Mouse (Mus musculus): Measurements from ENCODE around the gene Slc29a2. TPM values are rescaled to one million over a fixed set of nuclear protein-coding genes. Genes with fewer than 3 reads are reported as not detected.

Gene Slc29a2
- polyA plus RNA-seq, 1 experiment, result 6.0 TPM

DNA sequence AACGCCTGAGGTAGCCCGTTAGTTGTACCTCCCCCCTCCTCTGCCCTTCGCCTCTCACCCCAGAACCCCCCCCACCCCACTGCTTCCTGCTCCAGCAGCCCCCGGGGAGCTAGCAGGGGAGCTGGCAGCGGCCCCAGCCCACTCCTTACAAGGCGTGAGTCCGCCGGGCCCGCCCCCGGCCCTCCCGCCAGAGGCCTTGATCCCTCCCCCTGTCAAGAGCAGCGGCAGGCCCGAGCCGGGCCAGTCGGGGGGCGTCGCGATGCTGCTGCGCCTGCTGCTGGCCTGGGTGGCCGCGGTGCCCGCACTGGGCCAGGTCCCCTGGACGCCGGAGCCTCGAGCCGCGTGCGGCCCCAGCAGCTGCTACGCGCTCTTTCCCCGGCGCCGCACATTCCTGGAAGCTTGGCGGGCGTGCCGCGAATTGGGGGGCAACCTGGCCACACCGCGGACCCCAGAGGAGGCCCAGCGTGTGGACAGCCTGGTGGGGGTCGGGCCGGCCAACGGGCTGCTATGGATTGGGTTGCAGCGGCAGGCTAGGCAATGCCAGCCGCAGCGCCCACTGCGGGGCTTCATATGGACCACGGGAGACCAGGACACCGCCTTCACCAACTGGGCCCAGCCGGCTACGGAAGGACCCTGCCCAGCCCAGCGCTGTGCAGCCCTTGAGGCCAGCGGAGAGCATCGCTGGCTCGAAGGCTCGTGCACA, 44.4 kb downstream of the Slc29a2 start, which contains the start of gene Cd248:
TSS of gene Cd248 (plus strand) at position 212 of the 703 bp plus-strand sequence.
- TF ChIP-seq CTCF (IDR thresholded peaks at IDR 0.05; ENCODE audit: borderline replicate concordance, insufficient read depth, low read length) (no peak), POLR2A (IDR thresholded peaks at IDR 0.05; ENCODE audit: low read depth, low read length) (peak; percentile 96)

DNA sequence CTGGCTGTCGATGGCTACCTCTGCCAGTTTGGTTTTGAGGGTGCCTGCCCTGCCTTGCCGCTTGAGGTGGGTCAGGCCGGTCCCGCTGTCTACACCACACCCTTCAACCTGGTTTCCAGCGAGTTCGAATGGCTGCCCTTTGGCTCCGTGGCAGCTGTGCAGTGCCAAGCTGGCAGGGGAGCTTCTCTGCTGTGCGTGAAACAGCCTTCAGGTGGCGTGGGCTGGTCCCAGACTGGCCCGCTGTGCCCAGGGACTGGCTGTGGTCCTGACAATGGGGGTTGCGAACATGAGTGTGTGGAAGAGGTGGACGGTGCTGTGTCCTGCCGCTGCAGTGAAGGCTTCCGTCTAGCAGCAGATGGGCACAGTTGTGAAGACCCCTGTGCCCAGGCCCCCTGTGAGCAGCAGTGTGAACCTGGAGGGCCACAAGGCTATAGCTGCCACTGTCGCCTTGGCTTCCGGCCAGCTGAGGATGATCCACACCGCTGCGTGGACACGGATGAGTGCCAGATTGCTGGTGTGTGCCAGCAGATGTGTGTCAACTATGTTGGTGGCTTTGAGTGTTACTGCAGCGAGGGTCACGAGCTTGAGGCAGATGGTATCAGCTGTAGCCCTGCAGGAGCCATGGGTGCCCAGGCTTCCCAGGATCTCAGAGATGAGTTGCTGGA, 45.0 kb downstream of the Slc29a2 start:
- TF ChIP-seq POLR2A (IDR thresholded peaks at IDR 0.05; ENCODE audit: low read depth, low read length) (peak; percentile 51), CTCF (IDR thresholded peaks at IDR 0.05; ENCODE audit: borderline replicate concordance, insufficient read depth, low read length) (no peak)
- H3K4me3 ChIP-seq (ENCODE audit: insufficient read depth, low read length), result peak overlapping the region; percentile 41
- peak overlapping the region; percentile 66 for H3K27ac ChIP-seq (ENCODE audit: insufficient read depth, low read length)
- peaks cover 19% of the 10 kb centered on the region for H3K4me1 ChIP-seq (ENCODE audit: control insufficient read depth, insufficient read depth, low read length)

More for the DNA sequence above, 44.4 kb downstream of the Slc29a2 start, which contains the start of gene Cd248:
- peak within 1 kb of the TSS; percentile 92 for H3K27ac ChIP-seq (ENCODE audit: insufficient read depth, low read length)
- peaks cover 19% of the 10 kb centered on the region for H3K4me1 ChIP-seq (ENCODE audit: control insufficient read depth, insufficient read depth, low read length)
- peak within 1 kb of the TSS; percentile 41 for H3K4me3 ChIP-seq (ENCODE audit: insufficient read depth, low read length)

DNA sequence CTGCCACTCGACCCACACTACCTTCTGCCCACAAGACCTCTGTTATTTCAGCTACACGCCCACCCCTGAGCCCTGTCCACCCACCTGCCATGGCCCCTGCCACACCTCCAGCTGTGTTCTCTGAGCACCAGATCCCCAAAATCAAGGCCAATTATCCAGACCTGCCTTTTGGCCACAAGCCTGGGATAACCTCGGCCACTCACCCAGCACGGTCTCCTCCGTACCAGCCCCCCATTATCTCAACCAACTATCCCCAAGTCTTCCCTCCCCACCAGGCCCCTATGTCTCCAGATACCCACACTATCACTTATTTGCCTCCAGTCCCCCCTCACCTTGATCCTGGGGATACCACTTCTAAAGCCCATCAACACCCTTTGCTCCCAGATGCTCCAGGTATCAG, 45.8 kb downstream of the Slc29a2 start:
- peak overlapping the region; percentile 41 for H3K4me3 ChIP-seq (ENCODE audit: insufficient read depth, low read length)
- no peak overlapping the region for H3K27ac ChIP-seq (ENCODE audit: insufficient read depth, low read length)
- H3K4me1 ChIP-seq (ENCODE audit: control insufficient read depth, insufficient read depth, low read length), result peaks cover 18% of the 10 kb centered on the region
- TF ChIP-seq CTCF (IDR thresholded peaks at IDR 0.05; ENCODE audit: borderline replicate concordance, insufficient read depth, low read length) (no peak), POLR2A (IDR thresholded peaks at IDR 0.05; ENCODE audit: low read depth, low read length) (no peak)

DNA sequence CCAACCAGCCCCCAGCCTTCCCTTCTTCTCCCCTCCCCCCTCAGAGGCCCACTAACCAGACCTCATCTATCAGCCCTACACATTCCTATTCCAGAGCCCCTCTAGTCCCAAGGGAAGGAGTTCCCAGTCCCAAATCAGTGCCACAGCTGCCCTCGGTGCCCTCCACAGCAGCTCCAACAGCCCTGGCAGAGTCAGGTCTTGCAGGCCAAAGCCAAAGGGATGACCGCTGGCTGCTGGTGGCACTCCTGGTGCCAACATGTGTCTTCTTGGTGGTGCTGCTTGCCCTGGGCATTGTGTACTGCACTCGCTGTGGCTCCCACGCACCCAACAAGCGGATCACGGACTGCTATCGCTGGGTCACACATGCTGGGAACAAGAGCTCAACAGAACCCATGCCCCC, 46.3 kb downstream of the Slc29a2 start:
- Histone ChIP-seq H3K4me3 (ENCODE audit: insufficient read depth, low read length) (peak overlapping the region; percentile 29; the same call in 1 of the 2 replicates), H3K4me1 (ENCODE audit: control insufficient read depth, insufficient read depth, low read length) (peaks cover 13% of the 10 kb centered on the region), H3K27ac (ENCODE audit: insufficient read depth, low read length) (peak overlapping the region; percentile 75)
- peak; percentile 64 for TF ChIP-seq POLR2A (IDR thresholded peaks at IDR 0.05; ENCODE audit: low read depth, low read length)
- TF ChIP-seq CTCF (IDR thresholded peaks at IDR 0.05; ENCODE audit: borderline replicate concordance, insufficient read depth, low read length), result no peak

DNA sequence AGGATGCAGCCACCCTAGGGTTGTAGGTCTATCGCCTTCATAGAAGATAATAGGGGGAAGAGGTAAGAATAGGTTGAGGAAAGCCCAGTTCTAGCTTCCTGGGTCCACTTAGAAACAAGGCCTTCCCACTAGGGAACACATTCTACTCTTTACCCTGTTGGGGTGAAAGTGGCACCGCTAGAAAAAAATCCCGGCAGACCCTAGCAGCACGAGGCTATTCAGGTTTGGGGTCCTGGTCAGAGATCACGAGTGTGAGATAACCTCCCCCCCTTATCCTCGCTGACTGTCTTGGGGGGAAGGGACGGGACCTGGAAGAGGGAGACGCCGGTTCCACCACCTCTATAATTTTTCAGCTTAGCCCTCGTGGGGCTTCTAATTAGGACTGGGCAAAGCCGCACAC, 47.4 kb downstream of the Slc29a2 start:
- Histone ChIP-seq H3K4me3 (ENCODE audit: insufficient read depth, low read length) (peak overlapping the region; percentile 29), H3K4me1 (ENCODE audit: control insufficient read depth, insufficient read depth, low read length) (peaks cover 7% of the 10 kb centered on the region), H3K27ac (ENCODE audit: insufficient read depth, low read length) (peak overlapping the region; percentile 75)
- TF ChIP-seq POLR2A (IDR thresholded peaks at IDR 0.05; ENCODE audit: low read depth, low read length), result peak; percentile 49; the same call in 1 of the 2 replicates
- TF ChIP-seq CTCF (IDR thresholded peaks at IDR 0.05; ENCODE audit: borderline replicate concordance, insufficient read depth, low read length), result no peak

DNA sequence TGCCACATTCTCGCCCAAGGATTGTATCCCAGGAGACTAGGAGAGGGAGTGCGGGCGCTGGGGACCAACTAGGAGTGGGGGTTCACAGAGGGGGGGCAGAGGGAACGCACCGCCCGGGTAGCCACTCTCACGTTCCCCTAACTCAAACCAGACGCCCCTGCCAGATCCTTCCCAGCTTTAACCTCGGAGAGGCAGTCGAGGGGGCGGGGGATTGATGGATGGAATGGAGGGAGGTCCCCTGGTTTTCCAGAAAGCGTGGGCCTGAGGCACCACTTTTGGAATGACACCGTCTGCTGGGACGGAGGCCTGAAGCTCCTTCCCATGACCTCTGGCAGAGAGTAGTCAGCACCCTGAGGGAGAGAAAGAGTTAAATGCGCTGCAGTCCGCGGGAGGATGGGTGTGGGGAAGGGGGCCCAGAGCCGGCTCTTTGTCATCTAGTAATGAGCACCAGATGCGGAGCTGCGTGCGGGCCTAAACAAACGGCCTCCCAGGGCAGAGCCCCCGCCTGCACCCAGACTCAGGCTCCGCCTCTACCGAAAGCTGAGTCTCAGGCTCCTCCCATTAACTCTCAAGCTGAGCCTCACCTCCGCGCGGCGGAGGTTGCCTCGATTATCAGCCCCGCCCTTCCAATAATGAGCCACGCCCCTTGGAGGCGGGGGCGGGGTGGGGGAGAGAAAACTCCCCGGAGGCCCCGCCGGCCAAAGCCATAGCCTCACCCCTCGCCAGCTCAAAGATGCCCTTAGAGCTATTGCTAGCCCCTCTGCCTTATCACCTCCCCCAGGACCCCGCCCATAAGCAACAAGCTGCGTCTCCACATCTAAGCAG, 48.1 kb downstream of the Slc29a2 start:
- H3K4me3 ChIP-seq (ENCODE audit: insufficient read depth, low read length), result peak overlapping the region; percentile 46
- H3K27ac ChIP-seq (ENCODE audit: insufficient read depth, low read length), result peak overlapping the region; percentile 98
- peaks cover 7% of the 10 kb centered on the region for H3K4me1 ChIP-seq (ENCODE audit: control insufficient read depth, insufficient read depth, low read length)
- TF ChIP-seq CTCF (IDR thresholded peaks at IDR 0.05; ENCODE audit: borderline replicate concordance, insufficient read depth, low read length) (no peak), POLR2A (IDR thresholded peaks at IDR 0.05; ENCODE audit: low read depth, low read length) (peak; percentile 69)

DNA sequence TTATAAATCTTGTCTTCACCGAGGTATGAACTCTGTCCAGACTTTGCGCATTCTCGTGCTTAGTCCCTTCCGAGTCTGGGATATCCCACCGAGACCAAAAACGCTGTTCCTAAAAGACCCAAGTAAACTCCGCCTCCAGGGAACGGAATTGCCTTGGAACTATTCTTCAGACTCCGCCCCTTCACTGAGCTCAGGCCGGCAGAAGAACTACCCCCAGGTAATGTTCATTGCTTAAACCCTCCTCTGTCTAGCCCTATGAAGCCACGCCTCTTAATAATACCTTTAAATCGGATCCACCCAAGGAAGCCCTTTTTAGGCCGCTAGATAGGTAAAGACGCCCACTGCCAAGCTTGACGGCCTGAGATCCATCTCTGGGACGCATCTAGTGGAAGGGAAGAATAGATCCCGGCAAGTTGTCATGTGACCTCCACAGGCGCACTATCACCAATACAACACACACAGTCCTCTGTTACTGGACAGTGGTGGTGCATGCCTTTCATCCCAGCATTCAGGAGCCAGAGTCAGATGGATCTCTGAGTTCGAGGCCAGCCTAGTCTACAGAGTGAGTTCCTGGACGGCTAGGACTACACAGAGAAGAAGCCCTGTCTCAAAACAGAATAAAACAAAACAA, 48.8 kb downstream of the Slc29a2 start:
- Histone ChIP-seq H3K4me3 (ENCODE audit: insufficient read depth, low read length) (peak overlapping the region; percentile 46), H3K4me1 (ENCODE audit: control insufficient read depth, insufficient read depth, low read length) (no peaks in the 10 kb centered on the region; the same call in 1 of the 2 replicates), H3K27ac (ENCODE audit: insufficient read depth, low read length) (peak overlapping the region; percentile 98)
- TF ChIP-seq CTCF (IDR thresholded peaks at IDR 0.05; ENCODE audit: borderline replicate concordance, insufficient read depth, low read length) (no peak), POLR2A (IDR thresholded peaks at IDR 0.05; ENCODE audit: low read depth, low read length) (0 out of 2 replicates have a peak, but pooled peaks have one; percentile 48)

DNA sequence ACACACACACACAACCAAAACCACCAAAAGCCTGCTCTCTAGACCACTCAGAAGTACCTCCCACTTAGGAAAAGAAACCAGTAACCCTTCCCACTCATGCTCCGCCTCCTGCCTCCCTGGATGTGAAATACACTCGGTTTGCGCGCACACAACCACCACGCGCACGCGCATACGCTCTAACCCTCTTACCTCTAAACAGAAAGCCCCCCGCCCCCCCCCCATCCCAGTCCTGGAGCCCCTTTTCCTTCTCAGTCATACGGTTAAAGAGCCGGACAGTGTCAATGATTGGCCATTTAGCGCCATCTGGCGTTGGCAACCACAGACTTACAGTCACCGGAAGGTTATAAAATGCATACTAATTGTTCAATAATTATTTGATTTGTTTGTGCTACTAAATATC, 49.4 kb downstream of the Slc29a2 start:
- H3K27ac ChIP-seq (ENCODE audit: insufficient read depth, low read length), result peak overlapping the region; percentile 98
- no peaks in the 10 kb centered on the region; the same call in 1 of the 2 replicates for H3K4me1 ChIP-seq (ENCODE audit: control insufficient read depth, insufficient read depth, low read length)
- H3K4me3 ChIP-seq (ENCODE audit: insufficient read depth, low read length), result peak overlapping the region; percentile 46
- TF ChIP-seq CTCF (IDR thresholded peaks at IDR 0.05; ENCODE audit: borderline replicate concordance, insufficient read depth, low read length), result peak; percentile 45; the same call in 1 of the 2 replicates
- TF ChIP-seq POLR2A (IDR thresholded peaks at IDR 0.05; ENCODE audit: low read depth, low read length), result no peak; the same call in 1 of the 2 replicates

DNA sequence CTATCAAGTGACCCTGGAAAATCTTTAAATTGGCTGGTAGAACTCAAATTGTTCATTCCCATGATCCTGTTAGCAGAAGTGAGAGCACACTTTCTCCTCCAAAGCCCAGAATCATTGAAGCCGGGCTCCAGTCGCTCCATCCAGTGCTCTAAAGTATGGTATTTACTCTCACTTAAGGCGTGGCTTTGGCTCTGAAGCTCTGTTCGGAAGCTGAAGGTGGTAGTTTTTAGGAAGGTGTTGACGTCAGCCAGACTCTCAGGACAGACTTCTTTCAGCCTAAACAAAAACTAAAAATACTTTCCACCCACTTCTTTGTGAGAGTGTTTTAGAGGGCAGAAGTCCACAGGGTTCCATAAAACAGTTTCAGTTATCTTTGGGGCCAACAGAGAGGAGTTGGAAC, 49.9 kb downstream of the Slc29a2 start:
- 0 out of 2 replicates have a peak overlapping the region, but pooled peaks have one; percentile 23 for H3K27ac ChIP-seq (ENCODE audit: insufficient read depth, low read length)
- H3K4me3 ChIP-seq (ENCODE audit: insufficient read depth, low read length), result no peak overlapping the region
- TF ChIP-seq CTCF (IDR thresholded peaks at IDR 0.05; ENCODE audit: borderline replicate concordance, insufficient read depth, low read length) (no peak), POLR2A (IDR thresholded peaks at IDR 0.05; ENCODE audit: low read depth, low read length) (no peak)

More for the DNA sequence above, 49.9 kb downstream of the Slc29a2 start:
- no peaks in the 10 kb centered on the region; the same call in 1 of the 2 replicates for H3K4me1 ChIP-seq (ENCODE audit: control insufficient read depth, insufficient read depth, low read length)
